Mouse (Mus musculus): Measurements from ENCODE around the gene Gpd1.
"Not testable (repeated sequence)": the region's sequence is repeated elsewhere in the genome, so short reads cannot be mapped to it uniquely, and the experiment has no call there.

Gene Gpd1

DNA sequence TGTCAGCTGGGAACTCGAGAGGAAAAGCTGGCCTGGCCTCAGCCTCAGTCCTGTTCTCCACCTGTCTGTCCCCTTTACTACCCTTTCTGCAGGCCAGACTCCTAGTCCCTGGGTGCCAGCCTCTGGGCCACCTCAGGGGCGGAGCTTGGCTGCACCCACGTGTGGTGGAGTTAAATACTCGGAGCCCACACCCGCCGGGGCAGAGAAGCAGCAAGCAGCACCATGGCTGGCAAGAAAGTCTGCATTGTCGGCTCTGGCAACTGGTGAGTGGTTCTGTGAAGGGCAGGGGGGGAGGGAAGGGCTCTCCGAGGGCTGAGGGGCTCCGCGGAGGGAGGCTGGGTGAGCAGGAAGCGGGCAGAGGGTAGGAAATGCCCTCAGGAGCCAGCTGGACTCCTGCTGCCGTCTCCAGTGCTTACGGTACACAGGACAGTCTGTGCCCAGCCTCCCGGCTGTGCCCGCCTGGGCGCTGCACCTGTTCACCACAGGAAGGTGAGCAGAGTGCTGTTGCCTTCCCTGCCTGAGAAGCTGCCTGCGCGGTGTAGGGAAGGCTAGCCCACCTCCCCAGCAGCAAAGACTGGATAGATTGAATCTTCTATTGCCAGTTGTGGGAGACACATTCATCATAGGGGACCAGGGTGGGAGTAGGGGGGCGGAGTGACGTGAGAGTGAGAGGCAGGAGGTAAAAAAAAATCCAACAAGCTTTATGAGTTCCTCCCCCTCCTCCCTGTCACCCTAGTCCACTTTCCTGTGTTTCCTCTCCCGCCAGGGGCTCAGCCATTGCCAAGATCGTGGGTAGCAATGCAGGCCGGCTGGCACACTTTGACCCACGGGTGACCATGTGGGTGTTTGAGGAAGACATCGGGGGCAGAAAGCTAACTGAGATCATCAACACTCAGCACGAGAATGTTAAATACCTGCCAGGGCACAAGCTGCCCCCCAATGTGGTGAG, at the start of gene Gpd1:
TSS of gene Gpd1 (plus strand) at position 130 of the 949 bp plus-strand sequence.
- peak; percentile 59 to 64 for DNase-seq (ENCODE audit: low spot score in 2 of 2)

DNA sequence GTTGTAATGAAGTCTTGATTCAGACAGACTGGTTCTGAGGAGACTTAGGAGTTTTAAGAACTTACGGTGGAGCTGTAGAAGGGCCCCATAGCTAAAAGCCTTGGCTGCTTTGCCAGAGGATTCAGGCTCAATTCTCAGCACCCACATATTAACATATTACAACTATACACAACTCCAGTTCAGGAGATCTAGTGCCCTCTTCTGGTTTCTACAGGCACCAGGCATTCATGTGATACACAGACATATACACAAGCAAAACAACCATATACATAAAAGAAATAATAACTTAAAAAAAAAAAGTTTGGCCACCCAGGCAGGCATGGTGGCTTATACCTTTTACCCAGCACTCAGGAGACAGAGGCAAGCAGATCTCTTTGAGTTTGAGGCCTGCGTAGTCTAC, 49.8 kb upstream of the Gpd1 start:
- DNase-seq (ENCODE audit: low spot score in 2 of 2), result no peak

DNA sequence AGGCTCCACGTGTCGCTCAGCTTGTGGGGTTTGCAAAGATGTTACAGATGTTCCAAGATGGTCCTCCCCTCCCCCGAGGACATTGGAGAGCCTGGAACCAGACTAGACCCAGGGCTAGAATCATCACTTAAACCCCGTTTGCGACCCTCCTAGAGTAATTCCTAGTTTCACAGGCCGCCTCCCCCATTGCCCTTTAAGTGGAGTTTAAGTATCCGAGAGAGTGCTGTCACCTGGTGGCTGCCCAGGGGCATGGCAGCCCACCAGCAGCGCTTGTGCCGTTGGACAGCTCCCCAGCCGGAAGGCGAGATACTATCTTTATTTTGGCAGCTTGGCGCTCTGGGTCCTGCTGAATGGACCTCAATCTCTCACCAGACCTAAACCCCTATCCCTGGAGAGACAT, 48.4 kb upstream of the Gpd1 start:
- DNase-seq (ENCODE audit: low spot score in 2 of 2), result peak; percentile 68 to 70

DNA sequence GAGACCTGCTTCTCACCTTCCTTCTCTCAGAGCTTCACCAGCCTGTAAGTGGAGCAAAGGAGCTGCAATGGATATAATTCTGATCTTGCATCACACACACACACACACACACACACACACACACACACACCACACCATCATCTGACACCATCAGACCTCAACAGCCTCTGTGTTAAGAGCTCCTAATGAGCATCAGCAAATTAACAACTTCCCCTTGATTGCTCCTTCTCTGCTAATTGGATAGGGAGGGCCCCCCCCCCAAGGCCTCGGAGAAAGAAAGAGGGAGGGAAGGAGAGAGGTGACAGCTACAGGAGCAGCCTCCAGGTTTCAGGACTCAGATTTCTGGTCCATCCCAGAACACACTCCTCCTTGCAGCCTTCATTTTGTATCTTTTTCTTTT, 47.9 kb upstream of the Gpd1 start:
- DNase-seq (ENCODE audit: low spot score in 2 of 2), result no peak

DNA sequence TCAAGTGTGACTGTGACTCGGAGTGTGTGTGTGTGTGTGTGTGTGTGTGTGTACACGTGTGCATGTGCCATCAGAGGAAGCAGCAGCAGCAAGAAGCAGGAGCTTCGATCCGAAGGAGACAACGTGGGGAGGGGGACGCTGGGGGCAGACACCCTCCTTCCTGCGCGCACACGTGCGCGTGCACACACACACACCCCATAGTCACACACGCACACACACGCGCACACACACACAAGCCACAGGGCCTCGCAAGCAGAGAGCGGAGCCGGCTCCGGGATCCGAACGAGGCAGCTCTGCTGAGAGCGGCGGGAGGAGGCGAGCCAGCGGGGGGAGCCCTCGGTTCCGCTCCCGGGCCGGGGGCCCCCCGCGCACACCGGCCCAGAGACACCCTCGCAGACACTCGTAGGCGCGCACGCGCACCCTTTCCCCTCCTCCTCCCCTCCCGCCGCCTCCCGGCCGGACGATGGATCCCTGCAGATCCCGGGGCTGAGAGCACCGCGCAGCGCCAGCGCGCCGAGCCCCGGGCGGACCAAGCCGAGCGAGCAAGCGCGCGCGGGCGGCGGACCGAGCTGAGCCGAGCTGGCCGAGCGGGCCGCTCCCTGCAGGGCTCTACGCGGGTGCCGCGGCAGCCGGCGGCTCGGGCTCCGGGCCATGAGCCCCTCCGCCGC, 47.0 kb upstream of the Gpd1 start, which contains the start of gene Asic1:
TSS of gene Asic1 (plus strand) at position 215 of the 668 bp plus-strand sequence.
- DNase-seq (ENCODE audit: low spot score in 2 of 2), result peak; percentile 68 to 71

DNA sequence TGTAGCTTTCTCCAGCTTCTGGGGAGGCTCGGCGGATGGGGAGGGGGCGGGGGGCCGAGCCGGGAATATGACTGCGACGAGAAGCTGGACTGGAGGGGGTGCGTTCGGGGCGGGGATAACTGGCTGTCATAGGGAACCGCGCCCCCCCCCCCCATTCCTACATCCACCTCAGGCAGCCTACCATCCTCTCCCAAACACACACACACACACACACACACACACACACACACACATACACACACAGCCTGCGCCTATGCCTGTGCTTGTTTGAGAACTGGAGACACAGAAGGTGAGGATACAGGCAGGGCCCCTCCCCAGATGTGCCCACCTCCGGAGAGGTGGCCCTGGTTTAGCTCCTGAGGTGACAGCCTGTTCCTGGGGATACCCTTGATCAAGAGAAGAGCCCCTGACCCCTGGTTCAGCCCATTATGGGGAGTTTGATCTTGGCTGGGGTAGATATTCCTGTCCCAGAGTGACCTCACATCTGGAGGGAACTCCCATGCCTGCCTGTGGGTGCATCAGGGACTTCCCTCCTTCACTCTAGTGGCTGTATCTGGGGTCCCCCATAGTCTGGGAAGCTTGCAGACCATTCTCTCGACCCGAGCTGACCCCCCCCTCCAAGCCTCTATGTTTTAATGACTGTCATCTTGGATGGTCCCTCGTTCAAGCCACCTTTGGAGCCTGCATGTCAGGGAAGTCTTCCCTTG, 46.2 kb upstream of the Gpd1 start:
- DNase-seq (ENCODE audit: low spot score in 2 of 2), result no peak

DNA sequence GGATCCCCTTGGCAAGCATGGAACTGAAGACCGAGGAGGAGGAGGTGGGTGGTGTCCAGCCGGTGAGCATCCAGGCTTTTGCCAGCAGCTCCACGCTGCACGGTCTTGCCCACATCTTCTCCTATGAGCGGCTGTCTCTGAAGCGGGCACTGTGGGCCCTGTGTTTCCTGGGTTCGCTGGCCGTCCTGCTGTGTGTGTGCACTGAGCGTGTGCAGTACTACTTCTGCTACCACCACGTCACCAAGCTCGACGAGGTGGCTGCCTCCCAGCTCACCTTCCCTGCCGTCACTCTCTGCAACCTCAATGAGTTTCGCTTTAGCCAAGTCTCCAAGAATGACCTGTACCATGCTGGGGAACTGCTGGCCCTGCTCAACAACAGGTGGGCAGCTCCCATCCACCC, 45.5 kb upstream of the Gpd1 start:
- DNase-seq (ENCODE audit: low spot score in 2 of 2), result no peak

DNA sequence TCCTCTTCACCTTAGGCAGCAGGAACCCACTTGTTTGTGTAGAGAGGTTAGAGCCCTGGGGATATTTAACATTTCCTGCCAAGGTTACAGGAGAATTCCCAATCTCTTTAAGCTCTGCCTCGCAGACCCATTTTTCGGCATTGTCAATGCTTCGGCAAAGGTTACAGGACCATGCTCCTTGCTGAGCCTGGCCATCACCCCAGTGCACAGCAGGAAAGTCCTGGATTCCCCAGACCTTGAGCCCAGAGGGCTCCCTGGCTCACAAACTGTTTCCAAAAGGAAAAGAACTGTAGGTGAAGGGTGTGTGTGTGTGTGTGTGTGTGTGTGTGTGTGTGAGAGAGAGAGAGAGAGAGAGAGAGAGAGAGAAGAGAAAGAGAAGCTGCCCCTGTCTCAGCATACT, 42.4 kb upstream of the Gpd1 start:
- DNase-seq (ENCODE audit: low spot score in 2 of 2), result no peak

DNA sequence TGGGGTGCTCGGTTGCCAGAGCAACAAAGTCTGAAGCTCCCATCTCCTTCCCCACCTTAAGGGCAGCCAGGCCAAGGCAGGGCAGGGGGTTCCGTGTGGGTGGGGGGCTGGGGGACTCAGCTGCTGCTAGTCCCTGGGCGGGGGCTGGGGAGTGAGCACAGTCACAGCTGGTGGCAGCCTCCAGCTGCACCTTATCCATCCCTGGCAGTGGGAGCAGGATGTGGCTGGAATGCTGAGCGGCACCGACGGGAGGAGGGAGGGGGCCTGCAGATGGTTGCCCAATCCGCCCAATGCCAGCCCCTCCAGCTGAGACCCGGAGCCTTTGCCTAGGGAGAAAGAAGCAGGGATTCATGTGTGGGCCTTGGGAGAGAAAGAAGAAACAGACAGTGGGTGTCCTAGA, 40.2 kb upstream of the Gpd1 start:
- no peak for DNase-seq (ENCODE audit: low spot score in 2 of 2)

DNA sequence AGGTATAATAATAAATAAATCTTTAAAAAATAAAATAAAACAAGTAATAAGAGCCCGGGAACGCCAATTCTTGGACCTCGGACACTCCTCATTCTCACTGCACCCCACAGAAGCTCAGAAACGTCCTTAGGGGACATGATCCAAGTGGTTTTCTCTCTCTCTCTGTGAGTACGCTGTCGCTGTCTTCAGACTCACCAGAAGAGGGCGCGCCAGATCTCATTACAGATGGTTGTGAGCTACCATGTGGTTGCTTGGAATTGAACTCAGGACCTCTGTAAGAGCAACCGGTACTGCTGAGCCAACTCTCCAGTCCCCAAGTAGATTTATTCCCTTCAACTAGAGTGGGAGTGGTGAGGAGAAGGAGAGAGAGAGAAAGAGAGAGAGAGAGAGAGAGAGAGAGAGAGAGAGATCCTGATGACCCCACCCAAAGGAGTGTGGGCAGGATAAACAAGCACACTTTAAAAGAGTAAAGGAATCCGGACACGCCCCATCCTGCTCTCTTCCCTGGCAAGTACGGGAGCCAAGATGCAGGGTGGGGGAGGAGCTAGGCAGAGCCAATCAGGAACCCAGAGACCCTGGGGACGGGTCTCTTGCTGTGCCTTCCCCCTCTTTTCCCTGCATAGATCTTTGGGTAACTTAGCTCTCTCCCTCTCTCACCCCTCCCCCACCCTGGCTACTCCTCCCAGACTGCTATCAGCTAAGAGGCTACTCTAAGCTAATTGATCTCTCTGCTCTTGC, 39.1 kb upstream of the Gpd1 start:
- no peak for DNase-seq (ENCODE audit: low spot score in 2 of 2)

DNA sequence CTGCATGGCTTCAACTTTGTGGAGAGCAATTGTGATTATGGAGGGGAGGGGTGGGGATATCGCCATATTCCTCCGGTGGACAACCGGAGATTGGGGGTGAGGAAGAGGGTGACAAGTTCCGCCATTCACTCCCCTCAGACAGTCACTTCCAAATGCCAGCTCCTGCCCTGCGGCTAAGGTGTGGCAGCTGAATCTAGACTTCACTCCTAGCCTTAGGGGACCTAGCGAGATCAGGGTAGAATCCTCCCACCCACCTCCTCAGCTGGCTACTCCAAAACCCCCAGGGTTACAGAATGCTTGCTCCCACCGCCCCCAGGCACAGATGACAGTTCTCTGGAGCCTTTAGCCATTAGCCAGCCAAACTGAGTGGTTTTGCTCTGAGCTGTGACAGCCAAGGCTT, 38.3 kb upstream of the Gpd1 start:
- no peak for DNase-seq (ENCODE audit: low spot score in 2 of 2)

DNA sequence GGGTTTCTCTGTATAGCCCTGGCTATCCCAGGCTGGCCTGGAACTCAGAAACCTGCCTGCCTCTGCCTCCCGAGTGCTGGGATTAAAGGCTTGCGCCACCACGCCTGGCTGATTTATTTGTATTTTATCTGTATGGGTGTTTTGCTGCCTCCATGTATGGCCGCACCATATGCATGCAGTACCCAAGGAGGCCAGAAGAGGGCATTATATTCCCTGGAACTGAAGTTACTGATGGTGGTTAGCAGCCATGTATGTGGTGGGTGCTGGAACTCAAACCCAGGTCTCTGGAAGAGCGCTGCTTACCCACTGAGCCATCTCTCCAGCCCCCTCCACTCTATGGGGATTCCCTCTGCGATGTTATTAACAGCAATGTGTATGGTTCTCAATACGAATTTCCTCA, 34.4 kb upstream of the Gpd1 start:
- DNase-seq (ENCODE audit: low spot score in 2 of 2), result no peak

DNA sequence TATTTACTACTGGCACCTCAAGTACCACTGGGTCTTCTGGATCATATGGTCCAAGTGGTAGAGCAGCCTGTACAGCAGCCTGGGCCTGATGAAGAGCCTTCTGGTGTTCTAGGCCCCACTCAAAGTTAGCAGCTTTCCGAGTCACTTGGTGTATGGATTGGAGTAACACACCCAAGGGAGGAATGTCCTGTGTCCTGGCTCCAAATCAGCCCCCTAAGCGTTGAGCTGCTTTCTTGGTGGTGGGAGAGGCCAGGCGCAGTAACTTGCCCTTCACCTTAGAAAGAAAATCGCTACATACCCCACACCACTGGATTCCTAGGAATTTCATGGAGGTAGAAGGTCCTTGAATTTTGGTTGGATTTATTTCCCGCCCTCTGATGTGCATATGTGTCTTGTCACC, 33.2 kb upstream of the Gpd1 start:
- no peak for DNase-seq (ENCODE audit: low spot score in 2 of 2)

DNA sequence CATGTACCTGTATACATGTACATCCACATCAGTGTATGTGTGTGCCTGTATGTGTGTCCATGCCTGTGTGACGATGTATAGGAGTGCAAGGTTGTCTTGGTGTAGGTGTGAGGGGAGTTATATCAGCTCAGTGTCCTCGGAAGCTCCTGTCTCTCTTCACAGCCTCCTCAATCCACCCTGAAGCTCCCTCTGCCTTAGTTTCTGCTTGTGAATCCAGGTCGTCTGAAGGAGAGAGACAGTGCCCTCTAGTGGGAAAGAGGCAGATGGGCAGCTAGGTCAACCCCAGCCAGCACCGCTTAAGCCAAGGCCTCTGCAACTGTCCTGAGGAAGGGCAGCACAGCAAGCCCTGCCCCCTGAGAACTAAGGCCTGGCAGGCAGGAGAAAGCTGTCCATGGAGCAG, 28.6 kb upstream of the Gpd1 start:
- no peak for DNase-seq (ENCODE audit: low spot score in 2 of 2)

DNA sequence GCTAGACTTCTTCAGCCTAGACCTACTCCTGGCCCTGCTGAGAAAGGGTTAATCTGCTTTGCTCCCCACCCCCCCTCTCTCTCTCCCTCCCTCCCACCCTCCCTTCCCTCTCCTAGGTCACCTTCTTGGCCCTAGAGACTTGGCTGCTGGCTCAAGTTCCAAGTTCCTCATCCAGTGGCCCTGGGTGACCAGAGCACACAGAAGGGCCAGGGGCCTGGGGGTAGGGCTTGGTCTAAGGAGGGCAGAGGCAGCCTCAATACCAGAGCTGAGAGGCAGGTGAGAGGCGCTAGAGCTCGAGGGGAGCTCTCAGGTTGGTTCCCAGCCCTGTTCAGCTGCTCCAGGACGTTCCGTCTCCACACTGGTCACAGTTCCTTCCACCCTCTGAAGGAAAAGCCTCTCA, 26.4 kb upstream of the Gpd1 start:
- DNase-seq (ENCODE audit: low spot score in 2 of 2), result no peak

DNA sequence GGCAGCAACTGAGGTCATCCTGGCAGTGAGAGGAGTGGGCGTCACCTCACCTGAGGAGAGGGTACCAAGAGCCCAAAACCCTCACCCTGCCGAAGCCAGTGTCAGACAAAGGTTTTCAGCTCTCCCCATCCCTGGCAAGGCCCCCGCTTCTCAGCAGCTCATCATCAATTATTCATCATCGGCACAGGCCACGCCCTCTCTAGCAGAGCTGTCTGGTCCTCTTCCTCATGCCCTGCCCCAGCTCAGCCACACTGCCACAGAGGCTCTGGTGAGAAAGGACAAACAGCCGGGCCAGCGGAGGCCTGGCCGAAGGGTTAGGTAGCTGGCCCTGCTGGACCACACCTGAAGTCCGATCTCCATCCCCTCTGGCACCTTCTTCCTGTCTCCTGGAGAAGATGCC, 25.3 kb upstream of the Gpd1 start:
- no peak for DNase-seq (ENCODE audit: low spot score in 2 of 2)

DNA sequence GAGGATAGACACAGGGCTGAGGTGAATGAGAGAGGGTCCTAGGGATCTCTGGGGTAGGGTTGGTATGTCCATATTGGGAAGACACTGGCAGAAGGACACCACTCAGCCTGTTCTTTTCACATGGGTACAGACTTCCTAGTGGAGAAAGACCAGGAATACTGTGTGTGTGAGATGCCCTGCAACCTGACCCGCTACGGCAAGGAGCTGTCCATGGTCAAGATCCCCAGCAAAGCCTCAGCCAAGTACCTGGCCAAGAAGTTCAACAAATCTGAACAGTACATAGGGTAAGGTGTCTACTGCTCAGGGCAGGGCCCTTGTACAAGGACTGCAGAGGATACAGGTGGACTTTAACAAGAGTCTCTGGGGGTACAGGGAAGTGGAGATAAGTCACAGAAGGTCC, 20.0 kb upstream of the Gpd1 start:
- DNase-seq (ENCODE audit: low spot score in 2 of 2), result no peak

DNA sequence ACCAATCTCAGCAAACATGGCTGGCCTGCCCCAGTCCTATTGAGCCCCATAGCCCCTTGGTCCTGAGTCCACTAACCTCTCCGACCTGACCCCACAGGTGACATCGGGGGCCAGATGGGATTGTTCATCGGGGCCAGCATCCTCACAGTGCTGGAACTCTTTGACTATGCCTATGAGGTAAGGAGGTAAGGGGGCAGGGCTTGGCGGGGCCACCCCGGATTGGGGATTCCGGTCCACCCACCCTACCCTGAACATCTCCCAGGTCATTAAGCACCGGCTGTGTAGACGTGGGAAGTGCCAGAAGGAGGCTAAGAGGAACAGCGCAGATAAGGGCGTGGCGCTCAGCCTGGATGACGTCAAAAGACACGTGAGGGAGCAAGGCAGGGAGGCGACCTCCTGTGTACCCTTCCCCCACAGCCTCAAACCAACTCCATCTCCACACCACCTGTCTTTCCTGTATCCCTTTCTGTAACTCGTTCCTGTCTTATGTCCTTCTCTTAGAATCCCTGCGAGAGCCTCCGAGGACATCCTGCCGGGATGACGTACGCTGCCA, 18.7 kb upstream of the Gpd1 start:
- DNase-seq (ENCODE audit: low spot score in 2 of 2), result peak in 1 of 2 experiments; percentile 65

DNA sequence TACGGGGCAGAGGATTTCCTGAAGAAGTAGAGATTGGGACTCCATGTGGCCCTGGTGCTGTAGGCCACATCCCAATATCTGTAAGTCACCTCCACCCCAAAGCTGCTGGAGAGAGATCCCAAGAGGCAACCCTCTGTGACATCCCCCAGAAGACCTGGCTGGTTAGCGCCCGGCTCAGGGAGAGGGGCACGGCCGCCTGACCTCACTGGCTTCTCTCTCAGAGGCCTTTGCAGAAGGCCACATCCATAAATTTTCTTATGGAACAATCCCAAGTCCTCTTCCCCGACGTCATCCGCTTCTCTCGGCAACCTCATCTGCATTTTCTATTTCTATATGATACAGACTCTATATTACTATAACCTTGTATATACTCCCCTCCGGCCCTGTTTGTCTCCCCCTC, 17.6 kb upstream of the Gpd1 start:
- DNase-seq (ENCODE audit: low spot score in 2 of 2), result no peak

DNA sequence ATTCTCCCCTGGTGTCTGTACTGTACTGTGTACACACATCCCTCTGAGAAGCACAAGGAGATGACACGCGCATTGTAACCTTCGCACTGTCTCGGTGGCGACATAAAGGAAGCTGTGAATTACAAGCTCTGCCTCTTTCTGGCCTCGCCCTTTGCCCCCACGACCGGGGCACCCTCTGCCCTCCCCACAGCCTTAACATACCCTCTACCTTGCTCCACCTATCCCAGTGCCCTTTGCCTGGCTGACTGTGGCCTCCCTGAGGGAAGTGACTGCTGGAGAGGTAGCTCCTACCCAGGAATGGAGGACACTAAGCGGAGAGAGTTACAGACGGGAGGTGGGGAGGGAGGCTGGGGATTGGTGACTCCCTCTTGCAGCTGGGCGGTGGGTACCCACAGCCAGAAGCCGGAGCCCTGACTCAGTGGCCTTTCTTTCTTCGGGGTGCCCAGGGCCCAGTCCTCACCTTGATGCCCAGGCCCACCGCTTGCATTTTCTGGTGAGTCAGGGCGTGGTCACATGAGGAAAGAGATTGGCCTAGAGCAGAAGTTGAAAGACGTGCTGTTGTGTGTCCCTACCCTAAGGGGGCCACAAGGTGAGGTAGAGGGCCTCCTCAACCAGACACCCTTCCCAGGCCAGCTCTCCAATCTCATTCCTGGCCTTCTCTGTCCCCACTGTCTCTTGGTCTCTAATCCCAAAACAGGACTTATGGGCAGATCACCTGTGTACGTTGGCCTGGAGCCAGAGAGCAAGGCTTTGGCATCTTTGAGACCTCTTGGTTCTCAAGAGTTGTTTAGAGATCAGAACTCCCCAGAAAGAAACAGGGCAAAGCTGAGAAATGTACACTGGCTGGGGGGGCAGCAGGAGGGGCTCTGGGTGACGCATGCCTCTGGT, 16.9 kb upstream of the Gpd1 start:
- no peak for DNase-seq (ENCODE audit: low spot score in 2 of 2)

DNA sequence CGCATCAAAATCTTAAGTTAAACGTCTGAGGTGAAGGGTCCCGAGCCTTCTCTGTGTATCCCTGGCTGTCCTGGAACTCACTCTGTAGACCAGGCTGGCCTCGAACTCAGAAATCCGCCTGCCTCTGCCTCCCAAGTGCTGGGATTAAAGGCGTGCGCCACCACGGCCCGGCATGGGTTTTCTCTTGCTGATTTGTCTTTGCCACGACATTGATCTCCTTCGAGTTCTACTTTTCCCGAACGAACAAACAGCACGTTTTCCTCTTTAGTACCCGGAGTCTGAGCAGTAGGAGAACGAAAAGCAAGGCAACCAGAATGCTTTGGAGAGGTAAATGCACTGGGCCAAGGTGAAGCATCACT, 15.7 kb upstream of the Gpd1 start:
- not testable (repeated sequence) for DNase-seq (ENCODE audit: low spot score in 2 of 2)
